Mouse (Mus musculus) left cerebral cortex, adult 8-10 months (tissue): ENCODE results near the gene Mob1a. TPM values are rescaled to one million over a fixed set of nuclear protein-coding genes. Genes with fewer than 3 reads are reported as not detected.
A peak's percentile ranks its signal among the peaks of the same experiment; 100 is the strongest.
"Not testable (repeated sequence)": the region's sequence is repeated elsewhere in the genome, so short reads cannot be mapped to it uniquely, and the experiment has no call there.

Experiments
- DNase-seq, 2 experiments: peaks; one replicate each; pipeline ENCODE4 v3.0.0; 2022; ENCODE audit warnings: low spot score in 2 of 2
- total RNA-seq, 4 experiments: library from RNA; stranded (reverse); gene quantifications; 2 replicates each; pipeline ENCODE4 v1.2.4; 2022

Mob1a gene
- total RNA-seq, 4 experiments from 2014 or later = 16.8 to 22.9 (median 17.5) TPM

DNA sequence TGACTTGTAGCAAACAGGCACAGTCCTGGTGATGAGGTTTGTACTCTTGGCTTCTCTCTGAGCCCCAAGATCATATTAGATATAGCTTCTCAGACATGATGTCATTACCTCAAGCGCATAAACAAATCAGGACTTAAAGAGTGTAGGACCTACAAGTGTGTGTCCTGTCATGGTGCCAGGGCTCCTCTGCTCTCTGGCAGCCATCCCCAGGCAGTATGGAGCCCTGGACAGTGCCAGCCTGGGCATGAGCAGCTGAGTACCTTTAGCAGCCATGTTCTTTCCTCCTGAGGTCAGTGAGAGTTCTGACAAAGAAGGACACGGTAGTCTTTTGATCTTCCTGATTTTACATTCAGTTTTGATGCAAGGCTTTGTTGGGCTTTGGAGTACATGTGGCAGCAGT, 17.1 kb downstream of the Mob1a start:
- no peak for DNase-seq

DNA sequence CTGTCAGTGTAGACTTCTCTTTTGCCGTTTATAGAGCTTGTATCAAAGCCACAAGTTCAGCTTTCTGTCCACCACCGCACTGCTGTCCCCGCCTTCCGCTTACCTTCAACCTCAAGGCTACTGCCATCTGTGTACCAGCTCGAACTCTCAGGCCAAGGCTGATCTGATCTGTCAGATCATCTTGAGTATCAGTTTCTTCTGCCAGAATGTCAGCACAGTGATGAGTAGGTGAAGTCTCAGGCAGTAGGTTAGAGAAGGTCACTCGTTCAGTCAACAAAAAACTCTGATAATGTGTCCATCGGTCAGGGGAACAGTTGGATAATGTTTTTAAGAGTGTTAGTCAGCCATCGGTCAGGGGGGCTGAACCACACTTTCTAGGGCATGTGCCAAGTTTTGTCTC, 19.5 kb downstream of the Mob1a start:
- DNase-seq = not testable (repeated sequence)

DNA sequence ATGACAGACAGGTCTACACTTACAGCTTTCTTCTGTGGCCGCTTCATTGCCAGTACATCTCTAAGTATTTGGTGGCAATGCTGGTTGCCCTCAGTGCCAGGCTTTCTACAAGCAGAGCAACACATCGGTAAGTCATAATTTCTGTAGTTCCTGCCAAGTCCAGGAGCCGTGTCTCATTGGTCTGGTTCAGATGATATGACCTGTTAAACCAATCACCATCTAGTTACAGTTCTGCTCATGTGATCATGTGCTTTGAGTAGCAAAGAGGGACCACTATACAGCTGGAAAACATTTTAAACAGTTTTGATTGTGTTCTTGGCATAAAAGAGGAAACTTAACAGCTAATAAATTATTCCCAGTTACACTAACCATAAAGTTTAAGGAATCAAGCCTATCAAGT, 22.1 kb downstream of the Mob1a start:
- no peak for DNase-seq

DNA sequence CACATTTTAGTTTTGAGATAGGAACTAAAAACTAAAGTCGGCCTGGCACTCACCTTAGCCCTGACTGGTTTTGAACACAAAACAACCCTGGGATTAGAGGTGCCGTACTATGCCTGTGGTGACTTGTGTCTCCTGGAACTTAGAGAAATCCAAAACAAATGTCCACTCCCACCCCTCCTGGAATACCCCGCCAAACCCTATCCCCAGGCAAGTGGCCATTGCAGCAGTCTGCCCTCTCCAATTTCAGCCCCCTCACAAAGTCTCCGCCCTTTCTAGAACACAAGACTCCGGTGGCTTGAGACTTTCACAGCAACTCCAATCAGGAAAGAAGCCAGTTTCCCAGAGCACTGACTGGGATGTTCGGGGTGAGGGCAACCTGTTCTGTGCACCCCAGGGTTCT, 23.1 kb downstream of the Mob1a start, which contains the start of gene Bola3:
Gene Bola3 (plus strand): TSS at position 275 of the 400 bp plus-strand sequence.
- no peak for DNase-seq

DNA sequence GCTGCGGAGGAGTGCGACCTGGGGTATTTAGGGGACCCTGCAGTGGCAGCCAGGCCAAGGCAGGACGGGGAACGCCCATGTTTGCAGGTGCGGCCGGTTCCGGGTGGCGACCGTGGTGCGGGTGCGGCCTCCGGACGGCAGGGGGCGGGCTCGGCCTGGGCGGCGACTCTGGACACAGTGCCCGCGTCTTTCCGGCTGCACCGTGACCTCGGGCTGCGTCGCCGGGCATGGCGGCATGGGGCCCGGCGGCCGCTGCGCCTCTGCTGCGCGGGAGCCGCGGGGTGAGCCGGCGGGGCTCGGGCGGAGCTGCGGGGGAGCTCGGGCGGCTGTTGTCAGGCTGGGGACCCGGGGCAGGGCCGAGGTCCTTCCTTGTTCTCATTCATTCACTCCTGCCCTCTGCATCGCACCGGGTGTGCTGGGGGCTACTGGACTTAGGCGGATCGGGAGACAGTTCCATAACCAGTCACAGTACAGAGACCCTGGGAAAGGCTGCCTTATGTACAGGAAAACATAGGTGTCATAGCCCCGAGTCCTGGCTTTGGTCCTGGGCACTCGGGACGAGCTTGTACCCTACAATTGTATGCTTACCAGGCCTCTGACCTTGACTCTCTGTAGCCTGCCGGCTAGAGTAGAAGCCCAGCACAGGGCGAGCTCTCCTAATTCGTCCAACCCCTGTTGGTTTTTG, 23.6 kb downstream of the Mob1a start:
- DNase-seq = peak; percentile 75 to 87

DNA sequence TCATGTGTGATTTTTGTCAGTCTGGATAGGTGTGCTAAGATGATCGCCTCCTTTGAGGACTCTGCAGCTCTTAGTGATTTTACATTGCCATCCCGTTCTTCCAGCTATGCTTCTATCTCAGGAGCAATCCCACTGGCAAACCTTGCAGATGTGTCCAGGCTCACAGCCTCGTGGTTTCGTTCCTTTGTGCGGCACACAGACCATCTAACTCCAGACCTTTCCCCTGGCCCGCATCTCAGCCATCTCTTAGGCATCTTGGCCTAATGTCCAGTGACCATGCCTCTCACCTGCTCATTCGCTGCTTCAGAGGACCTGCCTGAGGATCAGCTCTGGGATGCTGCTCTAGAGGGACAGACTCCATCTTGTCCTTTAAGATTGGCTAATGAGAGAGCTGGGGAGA, 24.4 kb downstream of the Mob1a start:
- DNase-seq = no peak

DNA sequence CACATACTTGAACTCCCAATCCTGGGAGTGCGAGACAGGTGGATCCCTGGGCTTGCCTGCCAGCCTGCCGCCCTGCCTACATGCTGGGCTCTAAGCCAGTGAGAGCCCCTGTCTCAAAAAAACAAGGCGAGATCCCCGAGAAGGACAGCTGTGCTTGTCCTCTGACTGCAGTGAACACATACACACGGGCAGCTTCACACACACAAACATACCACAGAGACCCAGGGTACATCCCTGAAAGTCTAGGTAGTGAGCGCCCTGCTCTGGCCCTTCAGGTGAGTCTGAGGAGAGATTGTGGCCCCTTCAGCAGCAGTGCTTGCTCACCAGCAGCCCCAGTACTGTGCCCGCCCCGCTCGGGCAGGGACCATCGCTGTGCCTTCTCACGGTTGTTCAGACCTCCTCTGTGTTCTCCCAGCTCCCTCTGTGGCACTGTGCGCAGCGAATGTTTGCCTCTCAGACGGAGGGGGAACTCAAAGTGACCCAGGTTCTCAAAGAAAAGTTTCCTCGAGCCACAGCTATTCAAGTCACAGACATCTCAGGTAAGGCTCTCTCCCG, 25.1 kb downstream of the Mob1a start:
- no peak for DNase-seq

DNA sequence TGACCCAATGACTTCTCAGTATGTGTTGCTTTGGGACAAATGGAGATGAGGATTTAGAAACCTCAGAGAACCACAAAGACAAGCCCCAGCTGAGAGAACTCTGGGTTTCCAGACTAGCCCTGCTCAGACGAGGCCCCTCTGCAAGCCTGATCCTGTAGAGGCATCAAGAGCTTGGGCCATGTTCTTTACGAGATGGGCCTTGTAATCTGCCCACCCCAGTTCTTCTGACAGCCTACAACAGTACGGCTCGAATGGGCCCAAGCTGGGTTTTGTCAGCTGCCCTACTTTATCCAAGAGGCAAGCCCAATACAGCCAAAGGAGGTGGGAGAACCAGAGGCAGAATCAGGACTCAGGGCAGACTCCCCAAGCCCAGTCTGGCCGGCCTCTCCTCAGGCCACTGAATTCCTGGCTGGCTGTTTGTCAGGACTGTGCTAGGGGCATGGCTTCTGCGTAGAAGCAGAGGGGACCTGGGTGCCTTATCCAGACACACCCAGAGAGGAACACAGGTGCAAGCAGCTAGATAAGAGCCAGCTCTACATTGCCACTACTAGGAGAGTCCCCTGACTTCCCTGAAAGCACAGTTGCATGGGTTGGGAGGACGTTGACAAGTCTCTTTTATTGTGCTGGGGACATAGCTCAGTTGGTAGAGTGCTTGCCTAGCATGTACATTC, 25.8 kb downstream of the Mob1a start:
- DNase-seq = no peak

DNA sequence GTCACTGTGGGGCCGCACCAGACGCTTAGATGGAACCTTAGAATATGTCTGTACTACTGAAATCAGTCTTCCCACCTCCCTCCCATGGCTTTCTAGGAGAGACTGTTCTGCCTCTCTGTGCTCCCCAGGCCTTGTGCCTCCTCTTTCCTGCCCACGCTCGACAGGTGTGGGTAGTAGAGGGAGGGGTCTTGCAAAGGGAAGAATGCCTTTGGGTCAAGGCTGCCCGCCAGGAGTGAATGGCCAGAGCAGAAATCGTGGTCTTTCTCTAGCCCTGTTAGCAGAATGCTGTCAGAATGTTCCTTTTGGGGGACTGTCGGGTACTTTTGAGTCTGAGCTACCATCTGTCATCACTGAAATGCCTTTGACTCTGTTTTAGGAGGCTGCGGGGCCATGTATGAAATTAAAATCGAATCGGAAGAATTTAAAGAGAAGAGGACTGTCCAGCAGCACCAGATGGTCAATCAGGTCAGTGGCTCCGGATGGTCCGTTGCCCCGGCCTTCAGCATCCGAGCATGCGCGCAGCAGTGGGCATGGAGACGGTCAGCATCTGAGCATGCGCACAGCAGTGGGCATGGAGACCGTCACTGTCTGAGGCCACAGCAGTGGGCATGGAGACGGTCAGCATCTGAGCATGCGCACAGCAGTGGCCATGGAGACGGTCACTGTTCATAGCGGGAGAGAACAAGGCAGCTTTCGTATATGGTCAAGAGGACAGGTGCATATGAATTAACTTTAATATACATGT, 27.0 kb downstream of the Mob1a start:
- no peak for DNase-seq

DNA sequence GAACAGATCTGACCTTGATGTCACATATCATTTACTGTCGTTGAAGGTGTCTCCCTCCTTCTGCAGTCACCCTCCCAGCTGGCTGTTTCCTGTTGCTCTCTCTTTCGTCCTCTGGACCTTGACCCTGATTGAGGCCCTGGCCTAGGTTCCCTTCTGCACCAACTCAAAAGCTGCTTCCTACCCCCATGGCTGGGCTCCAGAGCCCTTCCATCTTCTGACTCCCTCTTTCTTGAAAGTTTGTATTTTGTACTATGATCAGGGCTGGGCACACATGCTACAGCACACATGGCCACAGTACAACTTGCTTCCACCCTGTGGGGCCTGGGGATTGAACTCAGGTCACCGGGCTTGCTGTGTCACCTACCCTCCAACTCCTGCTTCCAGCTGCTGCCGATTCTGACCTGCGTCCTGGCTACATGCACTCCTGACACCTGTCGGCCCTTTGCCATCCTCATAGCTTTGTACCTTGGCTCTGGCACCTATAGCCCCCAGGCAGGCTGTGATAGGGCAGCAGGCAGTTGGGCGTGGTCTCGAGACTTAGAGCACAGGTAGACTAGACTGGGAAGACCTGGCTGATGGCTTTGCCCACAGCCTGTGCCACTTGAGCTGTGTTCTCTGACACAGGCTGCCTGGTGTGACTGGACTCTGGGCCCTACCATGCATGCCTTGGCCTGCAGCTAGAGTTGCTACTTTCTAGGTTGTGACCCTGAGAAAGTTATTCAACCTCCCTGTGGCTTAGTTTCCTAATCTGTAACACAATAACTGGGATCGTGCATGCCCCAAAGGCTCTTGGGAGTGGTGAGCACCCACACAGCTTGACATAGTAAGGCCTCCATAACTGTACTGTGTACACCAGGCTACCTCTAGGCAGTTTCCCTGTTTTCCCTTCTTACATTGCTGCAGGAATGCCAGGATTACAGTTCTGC, 29.3 kb downstream of the Mob1a start:
- no peak for DNase-seq

DNA sequence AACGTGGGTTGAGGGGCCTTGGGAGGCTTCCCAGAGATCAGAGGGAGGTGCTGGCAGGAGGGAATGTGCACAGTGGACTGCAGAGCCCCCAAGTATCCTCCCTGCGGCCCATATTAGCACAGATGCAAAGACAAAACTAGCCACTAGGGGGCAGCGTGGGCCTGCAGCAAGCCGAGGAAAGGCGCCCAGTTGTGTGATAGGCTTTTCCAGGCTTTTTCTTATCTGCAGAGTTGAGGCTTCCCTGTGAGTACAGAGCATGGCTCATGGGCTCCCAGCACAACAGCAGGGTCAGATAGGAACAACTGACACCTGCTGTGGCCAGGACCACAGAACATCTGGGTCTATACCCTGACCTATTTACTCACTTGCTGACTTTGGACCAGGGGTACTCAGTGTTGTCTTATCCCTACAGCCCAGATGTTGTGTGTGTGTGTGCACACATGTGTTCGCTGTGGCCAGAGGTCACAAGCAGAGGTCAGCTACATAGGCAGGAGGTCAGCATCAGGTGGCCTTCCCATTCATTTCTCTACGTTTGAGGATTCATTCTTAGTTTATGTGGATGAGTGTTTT, 30.8 kb downstream of the Mob1a start:
- DNase-seq = peak in 1 of 2 experiments; percentile 84

DNA sequence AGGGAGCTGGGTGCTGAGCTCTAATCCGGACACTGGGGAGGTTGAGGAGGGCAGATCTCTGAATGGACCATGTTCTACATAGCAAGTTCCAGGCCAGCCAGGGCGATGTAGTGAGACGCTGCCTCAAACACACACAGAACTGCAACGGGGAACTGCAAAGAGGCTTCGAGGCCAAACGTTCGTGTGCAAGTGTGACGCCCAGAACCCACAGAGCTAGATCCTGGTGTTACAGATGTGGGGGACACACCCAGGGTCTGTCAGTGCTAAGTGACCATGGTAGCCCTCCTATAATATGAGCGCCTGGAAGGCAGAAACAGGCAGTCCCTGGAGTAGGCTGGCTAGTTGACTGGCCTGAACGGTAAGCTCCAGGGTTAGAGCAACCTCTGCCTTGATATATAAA, 31.6 kb downstream of the Mob1a start:
- no peak for DNase-seq

DNA sequence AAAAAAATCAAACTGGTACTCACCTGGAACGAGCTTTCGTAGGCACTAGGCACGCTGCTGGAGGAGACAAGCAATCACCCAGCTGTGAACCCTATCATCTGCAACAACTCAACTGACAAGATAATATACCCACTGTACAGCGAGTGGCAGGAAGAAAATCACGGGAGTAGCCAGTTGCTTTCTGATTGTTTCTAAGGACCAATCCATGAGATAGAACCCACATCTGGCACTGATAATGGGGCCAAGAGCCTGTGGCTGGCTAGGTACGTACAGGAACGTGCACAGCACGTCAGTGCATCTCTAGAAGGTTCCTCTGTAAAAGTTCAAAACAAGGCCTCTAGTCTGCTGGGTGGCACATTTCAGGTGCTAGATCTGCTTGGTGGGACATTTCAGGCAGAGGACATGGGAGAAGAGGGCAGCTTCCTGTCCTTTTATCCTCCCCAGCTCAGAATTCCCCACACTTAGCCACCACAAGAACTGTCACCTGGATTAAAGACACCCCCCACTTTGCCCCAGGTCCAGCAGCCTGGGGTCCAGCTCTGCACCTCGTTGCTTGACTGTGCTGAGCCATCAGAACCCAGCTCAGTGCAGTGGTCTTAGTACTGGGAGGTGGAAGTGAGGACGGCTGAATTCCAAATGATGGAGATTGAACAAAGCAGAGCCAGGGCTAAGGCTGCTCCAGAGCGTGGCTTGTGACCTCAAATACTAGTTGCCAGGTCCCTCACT, 35.9 kb downstream of the Mob1a start:
- DNase-seq = no peak

DNA sequence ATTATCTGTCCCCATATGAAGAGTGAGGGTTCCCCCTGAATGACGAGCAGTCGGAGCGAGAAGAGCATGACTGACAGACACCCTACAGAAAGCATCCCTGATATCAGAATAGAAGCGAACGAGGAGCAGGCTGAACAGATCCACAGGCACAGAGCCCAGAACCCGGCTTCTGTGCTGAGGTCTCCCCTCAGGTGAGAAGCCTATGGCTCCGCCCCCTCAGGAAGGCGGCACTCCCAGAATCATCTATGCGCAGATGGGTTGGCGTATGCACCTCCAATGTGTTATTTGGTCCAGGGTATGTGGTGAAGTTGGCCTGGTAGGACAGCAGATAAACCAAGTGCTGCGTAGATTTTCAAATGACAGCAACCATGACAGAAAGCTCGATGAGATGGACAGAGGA, 37.3 kb downstream of the Mob1a start:
- no peak for DNase-seq

DNA sequence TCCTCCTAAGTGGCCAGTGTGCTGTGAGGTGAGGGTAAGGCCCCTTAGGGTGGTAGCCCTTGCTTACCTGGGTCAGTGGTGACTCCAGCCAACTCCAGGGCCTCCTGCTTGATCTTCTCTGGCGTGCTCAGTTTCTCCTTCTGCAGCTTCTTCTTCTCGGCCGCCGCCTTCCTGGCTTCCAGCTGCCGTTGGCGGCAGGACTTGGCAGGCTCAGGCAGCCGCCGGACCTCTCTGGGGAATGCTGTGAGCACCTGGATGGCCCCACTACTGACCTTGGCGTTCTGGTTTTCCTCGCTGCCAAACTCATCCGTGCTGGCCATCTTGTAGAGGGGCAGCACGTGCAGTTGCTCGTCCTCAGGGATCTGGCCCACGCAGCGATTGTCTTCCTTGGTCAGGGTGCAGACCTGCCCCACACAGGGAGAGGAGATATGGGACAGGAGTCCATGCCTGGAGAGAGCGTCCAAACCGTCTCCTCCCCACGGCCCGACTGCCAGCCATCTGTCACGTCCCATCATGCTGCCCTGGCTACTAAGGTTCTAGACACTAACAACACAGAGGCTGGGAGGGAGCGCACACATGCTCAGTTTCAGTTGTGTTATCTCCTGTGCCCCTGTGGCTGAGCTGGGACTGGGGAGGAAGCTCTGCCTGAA, 44.6 kb downstream of the Mob1a start:
- no peak for DNase-seq

DNA sequence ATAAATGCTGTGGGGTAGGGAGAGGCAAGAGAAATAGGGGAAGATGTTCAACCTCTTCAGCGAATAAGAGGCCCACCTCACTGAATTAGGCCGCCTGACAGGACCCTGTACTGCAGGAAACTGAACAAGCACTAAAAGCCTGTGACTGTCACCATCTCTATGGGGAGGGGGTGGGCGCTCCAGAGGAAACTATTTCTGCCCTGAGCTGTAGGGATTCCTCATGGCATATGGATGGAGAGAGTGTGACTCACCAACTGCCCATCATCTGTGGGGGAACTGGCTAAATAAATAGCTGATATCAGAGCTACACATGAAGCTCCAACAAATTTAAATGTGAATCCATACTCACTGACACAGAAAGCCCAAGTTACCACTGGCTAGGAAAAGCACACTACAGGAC, 45.5 kb downstream of the Mob1a start:
- no peak for DNase-seq

DNA sequence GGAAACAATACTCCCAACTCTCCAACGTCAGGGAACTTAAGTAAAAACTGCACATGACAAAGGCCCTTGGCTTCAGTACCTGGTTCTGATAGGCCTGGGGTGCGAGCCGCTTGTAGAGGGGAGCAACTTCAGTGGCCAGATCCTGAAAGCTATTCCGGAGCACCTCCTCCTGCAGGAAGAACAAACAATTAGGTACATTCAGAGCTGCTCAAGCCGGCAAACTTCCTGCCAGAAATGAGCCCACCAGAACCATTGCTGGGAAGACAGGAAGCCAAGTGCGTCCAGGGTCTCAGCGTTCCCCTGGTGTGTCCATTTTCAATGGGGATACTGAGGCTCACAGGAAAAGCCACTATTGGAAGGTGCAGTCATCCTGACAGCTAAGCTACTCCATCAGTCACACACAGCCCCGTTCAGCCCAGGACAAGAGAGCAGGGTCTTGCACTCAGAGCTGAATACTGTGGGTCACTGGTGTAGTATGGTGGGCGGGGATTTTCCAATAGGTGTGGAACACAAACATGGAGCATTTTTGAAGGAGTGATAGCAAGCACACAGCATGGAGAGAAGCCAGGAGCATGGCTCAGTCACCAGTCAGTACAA, 48.0 kb downstream of the Mob1a start:
- DNase-seq = no peak

DNA sequence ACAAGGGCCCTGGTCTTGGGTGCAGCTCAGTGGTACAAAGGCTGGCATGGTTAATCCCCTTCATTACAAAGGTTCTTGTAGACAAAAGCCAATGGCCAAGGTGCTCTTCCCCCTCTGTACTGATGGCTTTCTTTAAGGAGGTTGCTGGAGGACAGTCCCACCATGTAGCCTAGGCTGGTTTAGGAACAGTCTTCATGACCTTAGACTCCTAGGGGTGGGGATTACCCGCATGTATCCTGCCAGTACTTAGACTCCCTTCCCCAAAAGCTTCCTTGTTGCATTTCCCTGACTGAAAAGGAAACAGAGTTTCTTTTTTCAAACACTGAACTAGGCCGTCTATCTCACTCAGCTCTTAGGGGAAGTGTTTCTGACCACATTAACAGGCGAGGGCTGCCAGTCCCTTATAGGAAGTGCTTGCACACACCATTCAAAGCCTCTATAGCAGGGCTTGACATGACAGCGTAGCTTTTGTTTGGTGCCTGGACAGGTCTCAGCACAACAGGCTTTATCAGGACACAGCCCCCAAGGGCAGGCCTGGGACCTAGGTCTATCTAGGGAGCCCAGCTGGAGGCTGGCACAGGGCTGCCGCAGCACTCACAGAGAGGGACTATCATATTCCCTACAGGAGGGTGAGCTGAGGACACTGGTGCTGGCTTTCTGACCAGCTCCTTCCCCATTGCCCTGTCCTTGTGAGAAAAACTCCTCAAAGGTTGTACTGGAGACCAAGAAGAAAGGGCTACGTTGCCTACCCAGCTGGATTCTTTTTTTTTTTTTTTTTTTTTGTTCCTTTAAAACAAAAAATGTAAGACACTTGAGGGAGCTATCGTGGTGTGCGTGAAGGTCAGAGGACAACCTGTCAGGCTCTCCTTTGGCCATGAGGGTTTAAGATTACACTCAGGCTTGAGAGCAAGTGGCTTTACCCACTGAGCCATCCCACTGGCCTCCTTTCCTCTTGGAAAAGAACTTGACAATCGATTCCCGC, 56.0 kb downstream of the Mob1a start:
- DNase-seq = no peak
